Comparison of ENCODE assay signal across 7 mouse cellular contexts in genomic region chr1:75521321-75522031, GRCm38 (mm10). TPM values are rescaled to one million over a fixed set of nuclear protein-coding genes. Genes with fewer than 3 reads are reported as not detected.
DNase-seq lines count a peak whose midpoint lies in the region; ATAC-seq lines count a peak whose summit lies in the region.

Gene Stk11ip, plus strand, starts transcription at chr1:75521529.

- H3K36me3 ChIP-seq in embryonic facial prominence, embryonic 12.5 days: 0 out of 2 replicates have a peak, but pooled peaks cover 11% of the 10 kb centered on the region
- H3K36me3 ChIP-seq in limb, embryonic 11.5 days (ENCODE audit: control insufficient read depth, insufficient read depth, low read length): peaks cover 4% of the 10 kb centered on the region
- peaks cover 14% of the 10 kb centered on the region for H3K36me3 ChIP-seq in midbrain, embryonic 14.5 days (ENCODE audit: control insufficient read depth, insufficient read depth, low read length)

- peaks cover 5% of the 10 kb centered on the region; the same call in 1 of the 2 replicates for H3K4me1 ChIP-seq in embryonic facial prominence, embryonic 12.5 days
- H3K4me1 ChIP-seq in limb, embryonic 11.5 days (ENCODE audit: control insufficient read depth, insufficient read depth, low read length): no peaks in the 10 kb centered on the region
- H3K4me1 ChIP-seq in midbrain, embryonic 14.5 days (ENCODE audit: control insufficient read depth, insufficient read depth, low read length): peaks cover 3% of the 10 kb centered on the region; the same call in 1 of the 2 replicates

- H3K4me2 ChIP-seq in embryonic facial prominence, embryonic 12.5 days (replicated peaks): peak within 1 kb of the TSS; percentile 66
- H3K4me2 ChIP-seq in limb, embryonic 11.5 days (ENCODE audit: low read depth, severe bottlenecking): peak within 1 kb of the TSS; percentile 55
- H3K4me2 ChIP-seq in midbrain, embryonic 14.5 days (ENCODE audit: low read length): peak within 1 kb of the TSS; percentile 78

- peak; percentile 90 for DNase-seq in adrenal gland, postnatal 25 days
- peak; percentile 99 for DNase-seq in heart, adult 11 months
- DNase-seq in kidney, adult 18-20 months: peak; percentile 96
- DNase-seq in limb, embryonic 11.5 days (ENCODE audit: low spot score): peak; percentile 97
- peak; percentile 97 for DNase-seq in midbrain, embryonic 14.5 days
- peak; percentile 80 to 90 for DNase-seq in spleen, adult 18-20 months

- ATAC-seq in embryonic facial prominence, embryonic 12.5 days (ENCODE audit: insufficient number of reproducible peaks, insufficient read depth, low FRiP score, low TSS enrichment): peak; percentile 94
- ATAC-seq in limb, embryonic 11.5 days (ENCODE audit: insufficient number of reproducible peaks, low FRiP score, low TSS enrichment, low read depth): peak; percentile 96
- peak; percentile 92 for ATAC-seq in midbrain, embryonic 14.5 days (ENCODE audit: low FRiP score, low TSS enrichment)

- H3K27ac ChIP-seq in embryonic facial prominence, embryonic 12.5 days: peak within 1 kb of the TSS; percentile 95
- H3K27ac ChIP-seq in limb, embryonic 11.5 days (replicated peaks; ENCODE audit: low read depth, low read length): peak within 1 kb of the TSS; percentile 92
- H3K27ac ChIP-seq in midbrain, embryonic 14.5 days (replicated peaks; ENCODE audit: low read depth, low read length): peak within 1 kb of the TSS; percentile 81

- no peaks in the 10 kb centered on the region for H3K9me3 ChIP-seq in embryonic facial prominence, embryonic 12.5 days
- no peaks in the 10 kb centered on the region; the same call in 1 of the 2 replicates for H3K9me3 ChIP-seq in limb, embryonic 11.5 days (ENCODE audit: control insufficient read depth, low read length)
- no peaks in the 10 kb centered on the region for H3K9me3 ChIP-seq in midbrain, embryonic 14.5 days (ENCODE audit: control insufficient read depth, low read length)

- peak within 1 kb of the TSS; percentile 66 for H3K4me3 ChIP-seq in embryonic facial prominence, embryonic 12.5 days
- H3K4me3 ChIP-seq in limb, embryonic 11.5 days (ENCODE audit: low read depth, low read length): peak within 1 kb of the TSS; percentile 51
- H3K4me3 ChIP-seq in midbrain, embryonic 14.5 days (replicated peaks; ENCODE audit: low read depth, low read length): peak within 1 kb of the TSS; percentile 49

- H3K27me3 ChIP-seq in embryonic facial prominence, embryonic 12.5 days: no peaks in the 10 kb centered on the region
- H3K27me3 ChIP-seq in limb, embryonic 11.5 days (ENCODE audit: control insufficient read depth, insufficient read depth, low read length): no peaks in the 10 kb centered on the region
- no peaks in the 10 kb centered on the region for H3K27me3 ChIP-seq in midbrain, embryonic 14.5 days (ENCODE audit: control insufficient read depth, insufficient read depth, low read length)

- under 1% methylated on average over 46 of the region's 46 CpGs for WGBS in embryonic facial prominence, embryonic 12.5 days
- WGBS in limb, embryonic 11.5 days: under 1% methylated on average over 46 of the region's 46 CpGs
- WGBS in midbrain, embryonic 14.5 days: under 1% methylated on average over 46 of the region's 46 CpGs

- H3K9ac ChIP-seq in embryonic facial prominence, embryonic 12.5 days: peak within 1 kb of the TSS; percentile 44
- peak within 1 kb of the TSS; percentile 49; the same call in 1 of the 2 replicates for H3K9ac ChIP-seq in limb, embryonic 11.5 days (ENCODE audit: low read length)
- peak within 1 kb of the TSS; percentile 48; the same call in 1 of the 2 replicates for H3K9ac ChIP-seq in midbrain, embryonic 14.5 days (replicated peaks; ENCODE audit: low read length)

RNA-seq across cellular contexts. Expression of gene Stk11ip, which starts in this region (rescaled TPM):
- 19.2 and 35.4 TPM in 2 replicates for total RNA-seq in adrenal gland, postnatal 25 days (2021)
- 28.0 and 28.7 TPM in 2 replicates for polyA plus RNA-seq in embryonic facial prominence, embryonic 12.5 days (2016; fragmentation: Nextera tagmentation; extraction: Ambion mirVana)
- 20.5 and 21.9 TPM in 2 replicates for polyA plus RNA-seq in limb, embryonic 11.5 days (2014; fragmentation: Nextera tagmentation; extraction: Ambion mirVana)
- 15.7 and 21.0 TPM in 2 replicates for polyA plus RNA-seq in midbrain, embryonic 14.5 days (2014; fragmentation: Nextera tagmentation; extraction: Ambion mirVana)

Comparison
In these comparisons a context has a peak if more than half of its experiments do, and no peak if none do; other contexts are left out.
1. Peak in every context shown above with its lines: DNase-seq, ATAC-seq, H3K4me3 ChIP-seq and H3K27ac ChIP-seq.